Mouse (Mus musculus) ES-Bruce4 (cell line): ENCODE data around the gene Slc35e4. TPM values are rescaled to one million over a fixed set of nuclear protein-coding genes. Genes with fewer than 3 reads are reported as not detected.

Experiments
- H3K27ac ChIP-seq: 2 replicates; pipeline ENCODE4 v1.5.1; 2012; ENCODE audit warnings: low read length, inconsistent platforms; ENCODE audit not compliant: insufficient read depth
- H3K27me3 ChIP-seq: 2 replicates; pipeline ENCODE4 v1.6.1; 2012; ENCODE audit warnings: mild to moderate bottlenecking, low read length, inconsistent platforms; ENCODE audit not compliant: control insufficient read depth, poor library complexity, insufficient read depth, severe bottlenecking
- H3K36me3 ChIP-seq: 2 replicates; pipeline ENCODE4 v1.6.1; 2012; ENCODE audit warnings: inconsistent platforms, mild to moderate bottlenecking, low read length, moderate library complexity; ENCODE audit not compliant: control insufficient read depth, poor library complexity, insufficient read depth, severe bottlenecking
- H3K4me1 ChIP-seq: one replicate; pipeline ENCODE4 v1.8.1; 2011; ENCODE audit warnings: low read length; ENCODE audit not compliant: control insufficient read depth, insufficient read depth
- H3K4me3 ChIP-seq: 2 replicates; pipeline ENCODE4 v1.5.1; 2011; ENCODE audit warnings: low read depth, mild to moderate bottlenecking, low read length
- H3K9ac ChIP-seq: 2 replicates; pipeline ENCODE4 v1.6.1; 2012; ENCODE audit warnings: low read depth, mild to moderate bottlenecking, inconsistent platforms; ENCODE audit not compliant: poor library complexity, severe bottlenecking
- H3K9me3 ChIP-seq: replicated peaks from 2 replicates; pipeline ENCODE4 v1.6.1; 2012; ENCODE audit warnings: mild to moderate bottlenecking, low read length, inconsistent platforms; ENCODE audit not compliant: control insufficient read depth, poor library complexity, insufficient read depth, severe bottlenecking
- CTCF ChIP-seq: IDR thresholded peaks from one replicate; pipeline ENCODE4 v1.8.1; 2011; ENCODE audit warnings: low read depth, low read length
- EP300 ChIP-seq: IDR thresholded peaks from 2 replicates; pipeline ENCODE4 v1.6.1; 2011; ENCODE audit warnings: low read depth, low read length; ENCODE audit not compliant: insufficient read depth
- POLR2A ChIP-seq: IDR thresholded peaks from one replicate; pipeline ENCODE4 v1.8.1; 2011; ENCODE audit warnings: low read length; ENCODE audit not compliant: insufficient read depth
- polyA plus RNA-seq: library from polyadenylated mRNA; stranded (reverse); fragments of >200 nt; gene quantifications from 2 replicates; pipeline ENCODE4 v1.2.4, GENCODE M21; 2011; ENCODE audit warnings: low read depth; ENCODE audit not compliant: missing spikeins, insufficient read depth, insufficient read length

The Slc35e4 gene
- polyA plus RNA-seq, 1 experiment, result 3.1 TPM

- H3K36me3 ChIP-seq, result no peaks in the 10 kb centered on the region
- H3K9me3 ChIP-seq, result no peaks in the 10 kb centered on the region
- no peaks in the 10 kb centered on the region for H3K27me3 ChIP-seq
- no peaks in the 10 kb centered on the region for H3K4me1 ChIP-seq
- no peak overlapping the region for H3K4me3 ChIP-seq
- H3K9ac ChIP-seq, result no peak overlapping the region
- H3K27ac ChIP-seq, result no peak overlapping the region
- TF ChIP-seq POLR2A, result no peak
- no peak for TF ChIP-seq EP300
- TF ChIP-seq CTCF, result no peak
Measured at GRCm38 (mm10) chr11:3910513-3911310, 3.8 kb downstream of the Slc35e4 start.

GRCm38 (mm10) chr11:3909236-3909635 lies 5.2 kb downstream of the Slc35e4 start:
- Histone ChIP-seq H3K9ac (no peak overlapping the region), H3K4me1 (peaks cover 5% of the 10 kb centered on the region), H3K4me3 (no peak overlapping the region), H3K27me3 (no peaks in the 10 kb centered on the region), H3K9me3 (no peaks in the 10 kb centered on the region), H3K27ac (no peak overlapping the region), H3K36me3 (no peaks in the 10 kb centered on the region)
- TF ChIP-seq CTCF (no peak), EP300 (no peak), POLR2A (no peak)

- H3K9me3 ChIP-seq, result no peaks in the 10 kb centered on the region
- no peak overlapping the region for H3K9ac ChIP-seq
- H3K4me3 ChIP-seq, result no peak overlapping the region
- H3K36me3 ChIP-seq, result no peaks in the 10 kb centered on the region
- peaks cover 5% of the 10 kb centered on the region for H3K4me1 ChIP-seq
- TF ChIP-seq POLR2A, result no peak
- TF ChIP-seq EP300, result no peak
- no peak for TF ChIP-seq CTCF
- H3K27me3 ChIP-seq, result no peaks in the 10 kb centered on the region
- H3K27ac ChIP-seq, result no peak overlapping the region
Measured at GRCm38 (mm10) chr11:3905446-3905845, 9.0 kb downstream of the Slc35e4 start.

GRCm38 (mm10) chr11:3904673-3905072 lies 9.8 kb downstream of the Slc35e4 start:
- Histone ChIP-seq H3K9me3 (no peaks in the 10 kb centered on the region), H3K27me3 (no peaks in the 10 kb centered on the region), H3K27ac (no peak overlapping the region), H3K4me1 (peaks cover 5% of the 10 kb centered on the region), H3K36me3 (no peaks in the 10 kb centered on the region), H3K4me3 (no peak overlapping the region), H3K9ac (no peak overlapping the region)
- no peak for TF ChIP-seq EP300
- TF ChIP-seq POLR2A, result no peak
- TF ChIP-seq CTCF, result no peak

- TF ChIP-seq POLR2A (no peak), CTCF (no peak), EP300 (no peak)
- Histone ChIP-seq H3K27me3 (no peaks in the 10 kb centered on the region), H3K9ac (no peak overlapping the region)
Measured at GRCm38 (mm10) chr11:3903046-3903445, 11.4 kb downstream of the Slc35e4 start.

GRCm38 (mm10) chr11:3902516-3902915 lies 11.9 kb downstream of the Slc35e4 start:
- TF ChIP-seq EP300 (no peak), POLR2A (no peak), CTCF (no peak)
- no peaks in the 10 kb centered on the region for H3K9me3 ChIP-seq
- no peak overlapping the region for H3K27ac ChIP-seq
- H3K4me3 ChIP-seq, result no peak overlapping the region
- H3K27me3 ChIP-seq, result no peaks in the 10 kb centered on the region
- H3K4me1 ChIP-seq, result peaks cover 5% of the 10 kb centered on the region
- H3K36me3 ChIP-seq, result 0 out of 2 replicates have a peak, but pooled peaks cover 2% of the 10 kb centered on the region
- H3K9ac ChIP-seq, result no peak overlapping the region

More at GRCm38 (mm10) chr11:3903046-3903445, 11.4 kb downstream of the Slc35e4 start:
- no peak overlapping the region for H3K27ac ChIP-seq
- peaks cover 5% of the 10 kb centered on the region for H3K4me1 ChIP-seq
- 0 out of 2 replicates have a peak, but pooled peaks cover 2% of the 10 kb centered on the region for H3K36me3 ChIP-seq
- no peaks in the 10 kb centered on the region for H3K9me3 ChIP-seq
- H3K4me3 ChIP-seq, result no peak overlapping the region
